Mouse (Mus musculus): ENCODE measurements around the gene Mkrn3.

Gene Mkrn3

GRCm38 (mm10) chr7:62378529-62378928 lies 41.4 kb downstream of the Mkrn3 start:
- in situ Hi-C loops (cut with MboI) = no loop called here

GRCm38 (mm10) chr7:62377313-62377712 lies 42.6 kb downstream of the Mkrn3 start:
- in situ Hi-C loops (cut with MboI) = no loop called here

- in situ Hi-C loops (cut with MboI) = no loop called here
Observed at GRCm38 (mm10) chr7:62376510-62377304, 43.2 kb downstream of the Mkrn3 start, which contains the start of gene Magel2. TSS of gene Magel2 (plus strand) at chr7:62377010.

- in situ Hi-C loops (cut with MboI) = no loop called here
Observed at GRCm38 (mm10) chr7:62375658-62376057, 44.3 kb downstream of the Mkrn3 start.

Data from mature B cell (primary cell).